Mouse (Mus musculus) midbrain, embryonic 14.5 days (tissue): ENCODE measurements at regions not wholly inside any gene's neighbourhood (a gene's known extent, or its start where the extent isn't known, plus 50 kb on each side); places are given as distances from the start of the nearest gene placed in this dataset.

Experiments used
- ATAC-seq: fragments of 200-750 bp; cut with Nextera tagmentation; 2 replicates; pipeline ENCODE4 v1.8.0; 2017; ENCODE audit warnings: moderate number of reproducible peaks, moderate library complexity; ENCODE audit not compliant: low FRiP score, low TSS enrichment
- DNase-seq: peaks from one replicate; pipeline ENCODE4 v3.0.0-alpha.2; 2015
- H3K27ac ChIP-seq: fragments of 300-500 bp; sonication (generic); replicated peaks from 2 replicates; pipeline ENCODE4 v1.5.1; 2014; ENCODE audit warnings: mild to moderate bottlenecking, low read depth, low read length, moderate library complexity
- H3K27me3 ChIP-seq: fragments of 300-500 bp; sonication (generic); 2 replicates; pipeline ENCODE4 v1.6.1; 2014; ENCODE audit warnings: low read length, control low read depth, mixed read lengths; ENCODE audit not compliant: control insufficient read depth, insufficient read depth
- H3K36me3 ChIP-seq: fragments of 300-500 bp; sonication (generic); 2 replicates; pipeline ENCODE4 v1.6.1; 2014; ENCODE audit warnings: low read length, control low read depth; ENCODE audit not compliant: control insufficient read depth, insufficient read depth
- H3K4me1 ChIP-seq: fragments of 300-500 bp; sonication (generic); 2 replicates; pipeline ENCODE4 v1.6.1; 2014; ENCODE audit warnings: mild to moderate bottlenecking, antibody characterized with exemption, low read length, control low read depth; ENCODE audit not compliant: control insufficient read depth, insufficient read depth
- H3K4me2 ChIP-seq: fragments of 300-500 bp; sonication (generic); 2 replicates; pipeline ENCODE4 v1.6.1; 2014; ENCODE audit warnings: mild to moderate bottlenecking, low read length, moderate library complexity
- H3K4me3 ChIP-seq: fragments of 300-500 bp; sonication (generic); replicated peaks from 2 replicates; pipeline ENCODE4 v1.5.1; 2014; ENCODE audit warnings: low read depth, low read length
- H3K9ac ChIP-seq: fragments of 300-500 bp; sonication (generic); replicated peaks from 2 replicates; pipeline ENCODE4 v1.6.1; 2014; ENCODE audit warnings: mild to moderate bottlenecking, low read length, moderate library complexity
- H3K9me3 ChIP-seq: fragments of 300-500 bp; sonication (generic); 2 replicates; pipeline ENCODE4 v1.6.1; 2016; ENCODE audit warnings: low read length, control low read depth, mixed read lengths; ENCODE audit not compliant: control insufficient read depth
- WGBS: fragments of 180-500 bp; shearing (Covaris S2); extraction: QIAGEN DNeasy Blood & Tissue Kit; methylation state at CpG from one replicate; pipeline ENCODE4 v1.1.7; 2014; 5-methylcytosine and 5-hydroxymethylcytosine counted together

GRCm38 (mm10) chr7:137714318-137714962 lies 277.0 kb downstream of the Glrx3 start:
- WGBS, result 53% methylated on average over 12 of the region's 12 CpGs
- H3K4me1 ChIP-seq, result 0 out of 2 replicates have a peak, but pooled peaks cover 4% of the 10 kb centered on the region
- no peak for ATAC-seq

GRCm38 (mm10) chr7:137715126-137715900 lies 277.9 kb downstream of the Glrx3 start:
- H3K9me3 ChIP-seq, result no peaks in the 10 kb centered on the region
- no peak overlapping the region for H3K27ac ChIP-seq
- ATAC-seq, result no peak
- H3K27me3 ChIP-seq, result no peaks in the 10 kb centered on the region
- H3K36me3 ChIP-seq, result no peaks in the 10 kb centered on the region
- no peak for DNase-seq
- H3K4me3 ChIP-seq, result no peak overlapping the region
- no peak overlapping the region for H3K4me2 ChIP-seq
- no peak overlapping the region for H3K9ac ChIP-seq
- 68% methylated on average over 6 of the region's 6 CpGs for WGBS
- H3K4me1 ChIP-seq, result 0 out of 2 replicates have a peak, but pooled peaks cover 4% of the 10 kb centered on the region

More at GRCm38 (mm10) chr7:137714318-137714962, 277.0 kb downstream of the Glrx3 start:
- no peak overlapping the region for H3K4me2 ChIP-seq
- no peak overlapping the region for H3K9ac ChIP-seq
- H3K4me3 ChIP-seq, result no peak overlapping the region
- peak; percentile 62 for DNase-seq
- no peak overlapping the region for H3K27ac ChIP-seq
- no peaks in the 10 kb centered on the region for H3K9me3 ChIP-seq
- no peaks in the 10 kb centered on the region for H3K27me3 ChIP-seq
- H3K36me3 ChIP-seq, result no peaks in the 10 kb centered on the region

GRCm38 (mm10) chr7:137723361-137724040 lies 286.1 kb downstream of the Glrx3 start:
- Histone ChIP-seq H3K36me3 (no peaks in the 10 kb centered on the region), H3K9ac (no peak overlapping the region), H3K27me3 (no peaks in the 10 kb centered on the region), H3K4me2 (no peak overlapping the region), H3K4me1 (peaks cover 5% of the 10 kb centered on the region; the same call in 1 of the 2 replicates), H3K4me3 (no peak overlapping the region), H3K9me3 (no peaks in the 10 kb centered on the region), H3K27ac (no peak overlapping the region)
- DNase-seq (peak; percentile 28), ATAC-seq (no peak)
- 75% methylated on average over 7 of the region's 7 CpGs for WGBS

GRCm38 (mm10) chr7:137726031-137726430 lies 288.6 kb downstream of the Glrx3 start:
- Histone ChIP-seq H3K36me3 (no peaks in the 10 kb centered on the region), H3K9ac (no peak overlapping the region), H3K4me3 (no peak overlapping the region), H3K27me3 (no peaks in the 10 kb centered on the region), H3K9me3 (no peaks in the 10 kb centered on the region), H3K4me1 (peaks cover 3% of the 10 kb centered on the region; the same call in 1 of the 2 replicates), H3K27ac (no peak overlapping the region), H3K4me2 (no peak overlapping the region)
- no peak for ATAC-seq
- no peak for DNase-seq
- 84% methylated on average over 7 of the region's 7 CpGs for WGBS

- DNase-seq (no peak), ATAC-seq (no peak)
- H3K9me3 ChIP-seq, result no peaks in the 10 kb centered on the region
- H3K4me2 ChIP-seq, result no peak overlapping the region
- H3K27me3 ChIP-seq, result no peaks in the 10 kb centered on the region
- 86% methylated on average over 5 of the region's 5 CpGs for WGBS
- no peak overlapping the region for H3K4me3 ChIP-seq
- 0 out of 2 replicates have a peak, but pooled peaks cover 4% of the 10 kb centered on the region for H3K4me1 ChIP-seq
- H3K9ac ChIP-seq, result no peak overlapping the region
- no peaks in the 10 kb centered on the region for H3K36me3 ChIP-seq
- no peak overlapping the region for H3K27ac ChIP-seq
Measured at GRCm38 (mm10) chr7:137735873-137736527, 298.6 kb downstream of the Glrx3 start.

- H3K27ac ChIP-seq, result no peak overlapping the region
- H3K4me3 ChIP-seq, result no peak overlapping the region
- H3K27me3 ChIP-seq, result no peaks in the 10 kb centered on the region
- H3K9ac ChIP-seq, result no peak overlapping the region
- ATAC-seq (no peak), DNase-seq (no peak)
- no peaks in the 10 kb centered on the region for H3K9me3 ChIP-seq
- no peak overlapping the region for H3K4me2 ChIP-seq
- 84% methylated on average over 3 of the region's 3 CpGs for WGBS
- no peaks in the 10 kb centered on the region for H3K36me3 ChIP-seq
- 0 out of 2 replicates have a peak, but pooled peaks cover 4% of the 10 kb centered on the region for H3K4me1 ChIP-seq
Measured at GRCm38 (mm10) chr7:137741702-137742101, 304.3 kb downstream of the Glrx3 start.

- ATAC-seq (no peak), DNase-seq (no peak)
- 0 out of 2 replicates have a peak, but pooled peaks cover 3% of the 10 kb centered on the region for H3K4me1 ChIP-seq
- H3K4me2 ChIP-seq, result no peak overlapping the region
- WGBS, result 63% methylated on average over 7 of the region's 7 CpGs
- H3K27ac ChIP-seq, result no peak overlapping the region
- no peaks in the 10 kb centered on the region for H3K9me3 ChIP-seq
- no peaks in the 10 kb centered on the region for H3K36me3 ChIP-seq
- no peak overlapping the region for H3K9ac ChIP-seq
- H3K4me3 ChIP-seq, result no peak overlapping the region
- no peaks in the 10 kb centered on the region for H3K27me3 ChIP-seq
Measured at GRCm38 (mm10) chr7:137742297-137742751, 304.9 kb downstream of the Glrx3 start.

GRCm38 (mm10) chr7:137745575-137745974 lies 308.2 kb downstream of the Glrx3 start:
- ATAC-seq (no peak), DNase-seq (no peak)
- no peaks in the 10 kb centered on the region for H3K9me3 ChIP-seq
- no peak overlapping the region for H3K4me3 ChIP-seq
- H3K27me3 ChIP-seq, result no peaks in the 10 kb centered on the region
- H3K4me1 ChIP-seq, result no peaks in the 10 kb centered on the region
- H3K27ac ChIP-seq, result no peak overlapping the region
- H3K9ac ChIP-seq, result no peak overlapping the region
- no peaks in the 10 kb centered on the region for H3K36me3 ChIP-seq
- no peak overlapping the region for H3K4me2 ChIP-seq
- WGBS, result 84% methylated on average over 1 of the region's 1 CpGs
